Mouse (Mus musculus) heart, postnatal 0 days (tissue): Measurements from ENCODE around the gene Spg21.

Experiments used
- CTCF ChIP-seq: IDR thresholded peaks from 2 replicates; pipeline ENCODE4 v1.5.1; 2016; ENCODE audit warnings: antibody characterized with exemption, control low read depth, low read depth
- EP300 ChIP-seq: IDR thresholded peaks from 2 replicates; pipeline ENCODE4 v1.6.1; 2016; ENCODE audit warnings: antibody characterized with exemption, low read depth

- TF ChIP-seq CTCF, result no peak
- no peak for TF ChIP-seq EP300
Observed at GRCm38 (mm10) chr9:65472769-65473168, 12.0 kb downstream of the Spg21 start.
